Mouse (Mus musculus): ENCODE measurements around the gene Fam129c.

DNA sequence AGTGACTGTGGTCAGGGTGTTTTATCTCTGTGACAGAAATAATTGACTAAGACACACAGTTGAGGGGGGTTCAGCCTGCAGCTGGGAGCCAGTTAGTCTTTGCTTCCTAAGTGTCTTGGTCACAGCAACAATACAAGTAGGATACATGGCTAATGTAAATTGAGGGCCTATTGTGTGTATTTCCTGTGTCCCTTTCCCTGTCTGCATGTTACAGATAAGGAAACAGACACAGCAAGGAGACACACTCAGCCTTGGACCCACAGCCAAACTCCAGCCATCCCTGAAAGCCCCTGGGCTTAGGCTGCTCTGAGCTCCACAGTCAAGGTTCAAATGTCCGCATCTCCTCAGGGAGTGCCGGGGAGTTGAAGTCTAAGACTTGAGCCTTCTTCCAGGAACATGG, 42.8 kb upstream of the Fam129c start:
- TF ChIP-seq POLR2A (IDR thresholded peaks at IDR 0.05; ENCODE audit: low read depth, low read length) (no peak), CTCF (IDR thresholded peaks at IDR 0.05; ENCODE audit: extremely low read depth, insufficient read length, insufficient replicate concordance, low read depth, low read length) (no peak)
